Mouse (Mus musculus) heart, adult 2 months (tissue): ENCODE data around the gene Cdhr4. TPM values are rescaled to one million over a fixed set of nuclear protein-coding genes. Genes with fewer than 3 reads are reported as not detected.

Experiments
- DNase-seq, 2 experiments: peaks; one replicate each; pipeline ENCODE4 v3.0.0; 2021
- H3K27ac ChIP-seq: fragments of 200-600 bp; 2 replicates; pipeline ENCODE4 v1.8.1; 2022
- H3K27me3 ChIP-seq: fragments of 200-500 bp; 2 replicates; pipeline ENCODE4 v1.6.1; 2012; ENCODE audit warnings: mild to moderate bottlenecking, low read length, inconsistent platforms, mixed read lengths; ENCODE audit not compliant: control insufficient read depth, insufficient read depth
- H3K36me3 ChIP-seq: fragments of 200-500 bp; 2 replicates; pipeline ENCODE4 v1.6.1; 2012; ENCODE audit warnings: low read length, inconsistent platforms; ENCODE audit not compliant: control insufficient read depth, insufficient read depth
- H3K4me1 ChIP-seq: fragments of 200-500 bp; 2 replicates; pipeline ENCODE4 v1.6.1; 2011; ENCODE audit warnings: low read length; ENCODE audit not compliant: control insufficient read depth, insufficient read depth
- H3K4me3 ChIP-seq: fragments of 200-600 bp; 2 replicates; pipeline ENCODE4 v1.8.1; 2022
- H3K79me2 ChIP-seq: fragments of 200-500 bp; replicated peaks from 2 replicates; pipeline ENCODE4 v1.6.1; 2012; ENCODE audit warnings: mild to moderate bottlenecking, inconsistent platforms, low read length, moderate library complexity, mixed read lengths; ENCODE audit not compliant: control insufficient read depth, insufficient read depth
- H3K9ac ChIP-seq: fragments of 200-500 bp; 2 replicates; pipeline ENCODE4 v1.6.1; 2012; ENCODE audit warnings: low read depth, mild to moderate bottlenecking, control low read depth, inconsistent platforms, low read length, mixed read lengths
- CTCF ChIP-seq: fragments of 200-600 bp; IDR thresholded peaks from 2 replicates; pipeline ENCODE4 v1.8.1; 2022; ENCODE audit warnings: antibody characterized with exemption, mild to moderate bottlenecking, moderate library complexity
- EP300 ChIP-seq: fragments of 200-500 bp; IDR thresholded peaks from 2 replicates; pipeline ENCODE4 v1.6.1; 2011; ENCODE audit warnings: low read depth, low read length, control low read depth; ENCODE audit not compliant: insufficient read depth
- POLR2A ChIP-seq: fragments of 200-500 bp; IDR thresholded peaks from 2 replicates; pipeline ENCODE4 v1.6.1; 2011; ENCODE audit warnings: mild to moderate bottlenecking, low read depth, low read length, control low read depth; ENCODE audit not compliant: insufficient read depth
- WGBS: fragments of 180-500 bp; shearing (Covaris S2); methylation state at CpG from one replicate; pipeline ENCODE4 v1.1.7; 2018; 5-methylcytosine and 5-hydroxymethylcytosine counted together
- intact Hi-C: fragments of 180-260 bp; cut with DNase I; formaldehyde crosslinking; loops from one replicate; pipeline ENCODE4 v1.15.1; 2025
- long read RNA-seq: library from polyadenylated mRNA; stranded (forward); transcript quantifications from one replicate; pipeline ENCODE4 v2.0.0, GENCODE M21; 2021
- polyA plus RNA-seq: library from polyadenylated mRNA; depleted of rRNA; stranded (reverse); fragments of >200 nt; gene quantifications from 2 replicates; pipeline ENCODE4 v1.2.3, GENCODE M21; 2012; rRNA removed
- total RNA-seq, 2 experiments: library from RNA; stranded (reverse); gene quantifications; 2 replicates each; pipeline ENCODE4 v1.2.3; 2021

Cdhr4 gene
- total RNA-seq (1 to 10 TPM in 1 of 2 experiments, under 1 TPM in 1; 0.20 to 1.1 TPM), polyA plus RNA-seq (2.0 and 8.8 TPM in 2 replicates)
- long read RNA-seq, partial matches to known transcripts, result 0 of 1 reads
- long read RNA-seq, other reads (novel, unspliced or antisense), result 1 of 1 reads

DNA sequence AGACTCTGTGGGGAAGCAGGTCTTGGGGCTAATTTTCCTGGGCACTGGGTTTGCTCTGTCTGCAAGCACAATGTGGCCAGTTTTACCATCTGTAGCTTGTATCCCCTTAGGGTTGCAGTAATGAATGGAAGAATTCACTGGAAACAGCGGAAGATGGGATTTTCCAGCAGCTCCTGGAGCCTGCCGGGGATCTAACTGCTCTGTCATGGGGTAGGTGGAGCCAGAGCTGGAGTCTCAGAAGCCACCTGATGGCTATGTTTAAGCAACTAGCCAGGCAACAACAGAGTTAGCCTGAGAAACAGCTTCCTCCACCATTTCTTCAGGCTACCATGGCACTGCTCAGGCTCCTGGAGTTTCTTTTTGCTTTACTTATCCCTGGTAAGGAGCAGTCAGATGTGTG is at the start of gene Cdhr4:
Cdhr4 (plus strand) TSS at position 301 of the 400 bp plus-strand sequence.
- Histone ChIP-seq H3K4me1 (no peaks in the 10 kb centered on the region; the same call in 1 of the 2 replicates), H3K4me3 (no peak within 1 kb of the TSS), H3K27me3 (no peaks in the 10 kb centered on the region), H3K79me2 (no peaks in the 10 kb centered on the region), H3K9ac (no peak within 1 kb of the TSS), H3K36me3 (no peaks in the 10 kb centered on the region), H3K27ac (no peak within 1 kb of the TSS)
- DNase-seq, result no peak
- 73% methylated on average over 2 of the region's 2 CpGs for WGBS
- TF ChIP-seq POLR2A, result no peak
- no peak for TF ChIP-seq EP300
- no peak for TF ChIP-seq CTCF
- intact Hi-C loops, result no loop called here

DNA sequence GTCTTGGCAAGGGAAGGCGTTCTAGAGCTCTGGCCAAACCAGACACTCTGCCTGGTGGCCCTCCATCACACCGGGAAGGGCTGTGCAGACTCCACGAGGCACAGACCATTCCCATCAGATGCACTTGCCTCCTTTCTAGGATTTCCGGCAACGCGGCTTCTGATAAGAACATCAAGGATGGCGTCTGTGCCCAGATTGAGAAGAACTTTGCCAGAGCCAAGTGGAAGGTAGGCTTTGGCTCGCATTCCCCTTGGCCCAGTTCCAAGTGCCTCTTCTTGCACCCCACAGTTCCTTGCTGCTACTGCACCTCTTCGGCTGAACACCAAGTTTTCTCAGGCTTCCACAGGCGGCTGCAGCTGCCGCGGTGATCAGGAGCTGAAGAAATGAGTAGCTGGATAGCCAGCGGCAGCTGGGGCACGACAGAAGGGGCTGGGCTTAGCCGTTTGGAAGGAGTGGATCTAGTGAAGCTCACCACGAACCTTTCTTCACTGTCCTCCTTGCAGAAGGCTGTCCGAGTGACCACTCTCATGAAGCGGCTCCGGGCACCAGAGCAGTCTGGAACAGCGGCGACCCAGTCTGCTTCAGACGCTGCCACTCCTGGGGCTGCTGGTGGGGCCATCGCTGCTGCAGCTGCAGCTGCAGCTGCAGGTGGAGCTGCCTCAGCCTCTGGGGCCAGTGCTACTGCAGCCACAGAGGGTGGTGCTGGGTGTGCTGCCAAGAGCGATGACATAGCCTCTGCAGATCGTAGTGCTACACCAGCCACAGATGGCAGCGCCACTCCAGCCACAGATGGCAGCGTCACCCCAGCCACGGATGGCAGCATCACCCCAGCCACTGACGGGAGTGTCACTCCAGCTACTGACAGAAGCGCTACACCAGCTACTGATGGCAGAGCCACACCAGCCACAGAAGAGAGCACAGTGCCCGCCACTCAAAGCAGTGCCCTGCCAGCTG is 44.8 kb upstream of the Cdhr4 start:
- no peak for DNase-seq
- Histone ChIP-seq H3K9ac (no peak overlapping the region), H3K4me1 (peaks cover 2% of the 10 kb centered on the region; the same call in 1 of the 2 replicates), H3K79me2 (no peaks in the 10 kb centered on the region), H3K4me3 (no peak overlapping the region), H3K27ac (no peak overlapping the region), H3K27me3 (no peaks in the 10 kb centered on the region), H3K36me3 (no peaks in the 10 kb centered on the region)
- intact Hi-C loops, result no loop called here
- WGBS, result 72% methylated on average over 31 of the region's 31 CpGs
- no peak for TF ChIP-seq EP300
- no peak for TF ChIP-seq POLR2A
- no peak for TF ChIP-seq CTCF

DNA sequence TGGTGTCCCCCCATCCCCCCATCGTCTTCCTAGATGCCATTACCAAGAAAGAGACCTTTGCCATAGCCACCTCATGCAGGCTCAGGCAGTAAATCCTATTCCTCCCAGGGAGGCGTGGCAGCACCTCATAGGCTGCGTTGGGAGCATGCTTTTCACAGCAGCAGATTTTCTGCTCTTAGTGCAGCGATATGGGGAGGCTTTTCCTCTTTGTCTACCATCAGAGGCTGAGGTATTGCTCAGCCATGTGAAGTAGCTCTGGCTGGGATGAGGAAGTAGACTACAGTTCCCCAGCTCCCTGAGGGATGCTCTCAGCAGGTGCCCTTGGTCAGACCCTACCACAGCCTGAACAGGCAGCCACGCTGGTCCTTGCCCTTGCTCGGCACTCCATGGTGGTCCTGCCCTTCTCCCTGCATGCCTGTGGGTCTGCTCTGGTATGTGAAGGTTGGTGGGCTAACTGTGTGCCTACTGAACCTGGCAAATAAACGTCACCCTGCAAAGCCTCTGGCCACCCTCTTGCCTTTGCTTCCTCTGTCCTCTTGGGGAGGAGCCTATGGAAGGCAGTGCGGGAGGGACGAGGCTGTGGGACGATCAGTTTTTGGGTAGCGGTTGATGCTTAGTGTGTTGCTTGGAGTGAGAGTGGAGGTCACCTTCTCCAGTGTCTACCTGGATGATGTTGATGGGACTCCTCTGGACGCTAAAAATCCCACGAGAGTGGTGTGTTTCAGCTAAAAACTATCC is 42.9 kb upstream of the Cdhr4 start:
- no peak for DNase-seq

DNA sequence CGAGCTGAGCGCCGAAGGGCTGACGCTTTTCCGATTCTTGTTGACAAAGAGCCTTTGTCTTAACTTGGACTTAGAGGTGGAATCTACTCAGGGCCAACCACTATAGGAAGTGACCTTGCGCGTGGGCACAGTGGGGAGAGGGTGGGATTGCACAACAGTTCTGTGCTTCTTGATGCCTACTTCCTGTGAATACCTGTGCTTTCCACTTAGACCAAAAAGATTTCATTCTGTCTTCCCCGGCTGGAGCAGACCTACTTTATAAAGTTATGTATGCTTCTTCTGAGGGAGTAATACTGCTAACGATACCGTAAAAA is 42.4 kb upstream of the Cdhr4 start, which contains the start of gene Traip:
Traip (plus strand) TSS at position 215 of the 314 bp plus-strand sequence.
- H3K27me3 ChIP-seq, result no peaks in the 10 kb centered on the region
- intact Hi-C loops, result no loop called here
- H3K4me3 ChIP-seq, result peak within 1 kb of the TSS; percentile 62
- peaks cover 2% of the 10 kb centered on the region; the same call in 1 of the 2 replicates for H3K4me1 ChIP-seq
- peak within 1 kb of the TSS; percentile 92 for H3K27ac ChIP-seq
- H3K36me3 ChIP-seq, result no peaks in the 10 kb centered on the region
- peak within 1 kb of the TSS; percentile 89 for H3K9ac ChIP-seq
- DNase-seq, result no peak
- WGBS, result 90% methylated on average over 10 of the region's 10 CpGs
- H3K79me2 ChIP-seq, result no peaks in the 10 kb centered on the region
- no peak for TF ChIP-seq CTCF
- no peak for TF ChIP-seq EP300
- TF ChIP-seq POLR2A, result no peak

More for the DNA sequence above, 42.9 kb upstream of the Cdhr4 start:
- Histone ChIP-seq H3K36me3 (no peaks in the 10 kb centered on the region), H3K27me3 (no peaks in the 10 kb centered on the region), H3K27ac (no peak overlapping the region), H3K4me3 (no peak overlapping the region), H3K4me1 (peaks cover 2% of the 10 kb centered on the region; the same call in 1 of the 2 replicates), H3K79me2 (no peaks in the 10 kb centered on the region), H3K9ac (no peak overlapping the region)
- intact Hi-C loops, result no loop called here
- TF ChIP-seq POLR2A (no peak), EP300 (no peak), CTCF (no peak)
- 70% methylated on average over 13 of the region's 13 CpGs for WGBS

DNA sequence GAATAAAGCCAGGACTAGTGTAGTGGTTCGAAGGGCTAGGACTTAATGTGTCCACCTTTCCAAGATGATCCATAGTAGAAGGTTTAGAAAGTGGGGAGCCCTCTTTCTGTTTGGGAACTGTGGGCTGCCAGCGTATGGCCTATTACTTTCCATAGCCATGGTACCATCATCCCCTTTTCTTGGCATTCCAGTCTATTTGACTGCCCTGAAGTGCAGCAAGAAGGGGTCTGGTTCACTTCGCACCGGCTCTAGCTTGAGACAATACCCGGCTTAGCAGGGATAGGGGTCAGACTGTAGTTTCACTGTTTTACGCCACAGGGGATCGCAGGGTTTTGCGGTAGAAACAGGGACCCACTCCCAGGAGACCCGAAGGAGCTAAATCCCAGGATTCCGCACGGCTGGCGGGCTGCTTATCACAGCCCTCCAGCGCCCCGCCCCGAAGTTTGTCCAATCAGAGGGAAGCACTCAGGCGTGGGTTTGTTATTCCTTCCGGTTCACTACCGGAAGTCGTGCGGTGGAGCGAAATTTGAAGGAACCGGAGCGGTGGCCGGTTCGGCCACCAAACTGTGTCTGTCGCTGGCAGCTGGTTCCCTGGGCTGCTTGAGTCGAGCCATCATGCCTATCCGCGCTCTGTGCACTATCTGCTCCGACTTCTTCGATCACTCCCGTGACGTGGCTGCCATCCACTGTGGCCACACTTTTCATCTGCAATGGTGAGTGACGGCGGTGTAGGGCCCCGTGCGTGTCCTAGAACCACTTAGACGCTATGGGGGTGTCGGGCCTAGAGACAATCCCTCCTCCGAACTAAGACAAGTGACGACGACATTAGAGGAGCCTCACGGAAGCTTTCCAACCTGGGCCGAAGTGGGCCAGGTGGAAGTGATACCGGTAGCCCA is 41.6 kb upstream of the Cdhr4 start:
- intact Hi-C loops, result no loop called here
- no peaks in the 10 kb centered on the region for H3K79me2 ChIP-seq
- TF ChIP-seq EP300, result 0 out of 2 replicates have a peak, but pooled peaks have one; percentile 13
- peak; percentile 92 for TF ChIP-seq POLR2A
- TF ChIP-seq CTCF, result no peak
- peak overlapping the region; percentile 92 for H3K27ac ChIP-seq
- peak; percentile 92 to 93 for DNase-seq
- peak overlapping the region; percentile 62 for H3K4me3 ChIP-seq
- no peaks in the 10 kb centered on the region for H3K36me3 ChIP-seq
- peak overlapping the region; percentile 89 for H3K9ac ChIP-seq
- peaks cover 2% of the 10 kb centered on the region; the same call in 1 of the 2 replicates for H3K4me1 ChIP-seq
- WGBS, result 14% methylated on average over 45 of the region's 45 CpGs
- no peaks in the 10 kb centered on the region for H3K27me3 ChIP-seq
